Mouse (Mus musculus) heart, adult 9 months (tissue): ENCODE data around the gene Rwdd2a.

ENCODE experiments used
- DNase-seq, 2 experiments: peaks; one replicate each; pipeline ENCODE4 v3.0.0; 2022; ENCODE audit warnings: low spot score in 2 of 2

Rwdd2a gene

GRCm38 (mm10) chr9:86571540-86572135, at the start of gene Rwdd2a, which contains the start of gene Pgm3:
TSS of gene Rwdd2a (plus strand) at chr9:86571991.
TSS of gene Pgm3 (minus strand) at chr9:86571842.
- DNase-seq: peak; percentile 93 to 94

- DNase-seq: no peak
These were observed 49.5 kb upstream of the Rwdd2a start for GRCm38 (mm10) chr9:86522335-86522734.

GRCm38 (mm10) chr9:86525600-86525999, 46.2 kb upstream of the Rwdd2a start:
- peak in 1 of 2 experiments; percentile 7 for DNase-seq

GRCm38 (mm10) chr9:86534071-86534470, 37.7 kb upstream of the Rwdd2a start:
- no peak for DNase-seq

- no peak for DNase-seq
These were observed 28.3 kb upstream of the Rwdd2a start for GRCm38 (mm10) chr9:86543451-86543850.

DNA sequence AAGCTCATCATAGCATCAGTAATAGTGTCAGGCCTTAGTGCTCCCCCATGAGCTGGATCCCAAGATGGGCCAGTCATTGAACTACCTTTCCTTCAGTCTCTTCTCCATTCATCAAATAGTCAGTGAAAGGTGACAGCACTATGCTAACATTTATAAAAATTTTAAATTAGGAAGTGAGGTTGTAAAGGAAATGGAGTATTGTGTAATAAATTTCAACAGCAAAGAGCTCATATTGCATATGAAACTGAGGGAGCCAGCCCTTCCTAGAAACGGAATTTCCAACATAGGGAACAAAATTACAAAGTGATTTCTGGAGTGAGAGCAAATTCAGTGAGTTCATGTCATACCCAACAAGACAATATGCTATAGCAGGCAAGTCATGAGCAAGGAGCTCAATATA, 27.2 kb upstream of the Rwdd2a start:
- no peak for DNase-seq

DNA sequence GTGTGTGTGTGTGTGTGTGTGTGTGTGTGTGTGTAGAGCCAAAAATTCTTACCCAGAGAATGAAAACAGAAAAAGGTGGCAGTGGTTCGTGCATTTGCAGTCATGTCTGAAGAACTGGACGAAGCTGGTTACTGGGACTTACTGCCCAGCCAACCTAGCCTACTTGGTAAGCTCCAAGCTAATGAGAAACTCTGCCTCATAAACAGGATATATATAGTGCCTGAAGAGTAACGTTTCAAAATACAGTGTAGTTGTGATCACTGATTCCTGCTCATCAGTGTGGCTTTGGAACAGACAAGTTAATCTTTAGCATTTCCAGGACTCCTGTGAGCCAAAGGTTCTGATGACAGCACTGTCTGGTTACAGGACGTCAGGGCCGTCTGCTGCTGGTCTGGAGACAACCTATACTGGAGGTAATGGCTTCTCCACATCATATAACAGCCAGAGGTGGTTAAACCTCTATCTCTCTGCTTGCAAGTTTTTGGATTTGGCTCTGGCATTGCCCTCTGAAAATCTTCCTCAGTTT, 22.1 kb upstream of the Rwdd2a start:
- no peak for DNase-seq

DNA sequence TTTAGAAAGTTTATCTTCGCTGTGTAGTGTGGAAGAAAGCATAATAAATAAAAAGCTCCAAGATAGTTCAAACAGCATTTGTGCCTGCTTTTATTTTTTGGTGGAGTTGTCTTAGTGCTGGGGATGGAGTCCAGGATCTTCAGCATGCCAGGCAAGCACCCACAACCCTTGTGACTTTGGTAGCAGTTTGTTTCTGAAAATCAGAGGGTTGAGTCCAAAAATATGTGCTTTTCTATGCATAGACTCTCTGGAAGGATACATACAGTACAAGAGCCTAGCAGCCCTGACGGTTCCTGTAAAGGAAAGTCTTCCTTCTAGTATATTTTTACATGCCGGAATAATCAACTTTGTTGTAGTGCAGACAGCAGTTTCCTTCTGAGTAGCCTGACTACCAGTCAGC, 21.1 kb upstream of the Rwdd2a start:
- no peak for DNase-seq

- DNase-seq: no peak
These were observed 17.9 kb upstream of the Rwdd2a start for GRCm38 (mm10) chr9:86553886-86554285.

GRCm38 (mm10) chr9:86554641-86555040, 17.1 kb upstream of the Rwdd2a start:
- no peak for DNase-seq

DNA sequence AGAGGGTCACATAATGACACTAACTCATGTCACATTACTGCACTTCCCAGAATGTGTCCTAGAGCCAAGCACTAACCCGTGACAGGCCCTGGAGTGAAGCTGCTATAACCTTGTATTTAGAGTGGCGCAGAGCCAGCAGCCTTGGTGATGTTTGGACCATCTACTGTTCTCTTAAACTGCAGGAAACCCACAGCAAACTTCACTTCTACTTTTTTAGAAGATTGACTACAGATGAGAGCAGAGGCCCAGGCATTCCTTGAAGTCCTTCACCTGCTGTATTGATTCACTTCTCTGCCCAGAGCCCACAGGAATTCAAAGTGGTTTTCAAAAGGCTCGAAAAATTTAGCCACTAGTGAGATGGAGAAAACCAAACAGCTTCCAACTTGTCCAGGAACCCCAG, 11.2 kb upstream of the Rwdd2a start:
- no peak for DNase-seq

GRCm38 (mm10) chr9:86569314-86569910, 2.4 kb upstream of the Rwdd2a start:
- DNase-seq: no peak

DNA sequence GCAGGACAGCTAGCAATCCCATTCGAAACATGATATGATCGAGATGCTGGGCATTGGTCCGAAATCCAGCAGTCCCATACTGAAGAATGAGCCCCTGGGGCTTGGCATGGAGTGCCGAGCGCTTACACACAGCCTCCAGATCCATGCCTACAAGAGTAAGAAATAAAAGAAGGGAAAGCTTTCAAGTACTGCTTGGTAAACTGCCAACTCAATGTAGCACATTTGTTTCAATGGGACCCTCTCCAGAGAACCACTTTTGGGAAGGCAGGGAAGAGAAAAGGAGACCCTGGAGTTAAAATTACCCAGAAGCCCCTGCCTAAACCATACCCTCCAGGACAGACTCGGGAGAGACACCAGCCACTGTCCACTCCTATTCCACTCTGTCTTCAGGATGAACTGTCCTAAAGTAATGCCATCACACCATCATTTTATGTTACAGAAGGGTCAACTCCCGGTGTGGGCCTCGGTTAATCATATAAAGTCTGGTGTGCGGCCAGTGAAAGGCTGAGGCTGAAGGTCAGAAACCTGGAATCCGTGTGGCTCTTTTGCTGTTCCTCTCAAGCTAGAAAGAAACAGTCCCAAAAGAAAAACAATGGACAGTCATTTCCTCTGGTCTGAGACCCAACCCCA, 1.4 kb upstream of the Rwdd2a start:
- DNase-seq: no peak

- DNase-seq: no peak
These were observed 845 bp upstream of the Rwdd2a start for GRCm38 (mm10) chr9:86570946-86571345.

GRCm38 (mm10) chr9:86572196-86572595, 405 bp downstream of the Rwdd2a start:
- no peak for DNase-seq

DNA sequence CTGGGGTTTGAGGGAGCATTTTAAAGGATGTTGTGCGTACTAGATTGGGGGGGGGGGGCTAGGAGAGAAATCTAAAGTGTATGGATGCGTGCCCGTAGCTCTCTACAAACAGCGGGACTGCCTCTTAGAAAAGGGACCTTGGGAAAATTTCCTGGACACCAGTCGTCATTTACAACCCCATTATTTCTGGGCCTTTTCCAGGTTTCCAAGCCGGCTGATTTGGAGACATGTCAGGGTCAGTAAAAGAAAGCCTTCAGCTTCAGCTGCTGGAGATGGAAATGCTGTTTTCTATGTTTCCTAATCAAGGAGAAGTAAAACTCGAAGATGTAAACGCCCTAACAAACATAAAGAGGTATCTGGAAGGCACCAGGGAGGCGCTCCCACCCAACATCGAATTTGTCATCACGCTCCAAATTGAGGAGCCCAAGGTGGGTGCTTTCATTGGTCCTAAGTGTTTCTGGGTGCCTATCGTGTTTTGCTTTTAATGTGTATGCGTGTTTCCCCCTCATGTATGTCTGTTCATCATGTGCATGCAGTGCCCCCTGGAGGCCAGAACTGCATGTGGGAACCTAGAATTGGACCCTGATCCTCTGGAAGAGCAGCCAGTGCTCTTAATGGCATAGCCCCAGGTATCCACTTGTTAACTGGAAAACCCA, 973 bp downstream of the Rwdd2a start:
- DNase-seq: peak; percentile 66 to 71

GRCm38 (mm10) chr9:86573616-86574303, 2.0 kb downstream of the Rwdd2a start:
- no peak for DNase-seq

DNA sequence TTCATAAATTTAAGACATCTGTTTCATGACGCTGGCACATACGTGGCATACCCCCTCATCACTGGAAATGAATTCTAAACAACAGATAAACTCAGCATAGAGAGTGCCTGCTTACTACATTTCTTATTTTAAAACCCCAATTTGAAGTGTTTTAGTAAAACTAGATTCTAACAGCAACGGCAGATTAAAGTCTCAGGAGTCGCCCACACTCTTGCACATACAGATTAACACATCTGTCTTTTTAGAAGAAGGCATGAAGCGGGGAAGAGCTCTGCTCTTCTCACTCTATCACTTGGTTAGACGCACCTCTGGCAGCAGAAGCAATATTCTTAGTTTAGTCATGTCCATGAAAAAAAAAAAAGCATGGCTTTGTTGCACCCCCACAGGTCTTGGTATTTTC, 3.4 kb downstream of the Rwdd2a start:
- DNase-seq: no peak

GRCm38 (mm10) chr9:86579657-86580056, 7.9 kb downstream of the Rwdd2a start:
- DNase-seq: no peak

DNA sequence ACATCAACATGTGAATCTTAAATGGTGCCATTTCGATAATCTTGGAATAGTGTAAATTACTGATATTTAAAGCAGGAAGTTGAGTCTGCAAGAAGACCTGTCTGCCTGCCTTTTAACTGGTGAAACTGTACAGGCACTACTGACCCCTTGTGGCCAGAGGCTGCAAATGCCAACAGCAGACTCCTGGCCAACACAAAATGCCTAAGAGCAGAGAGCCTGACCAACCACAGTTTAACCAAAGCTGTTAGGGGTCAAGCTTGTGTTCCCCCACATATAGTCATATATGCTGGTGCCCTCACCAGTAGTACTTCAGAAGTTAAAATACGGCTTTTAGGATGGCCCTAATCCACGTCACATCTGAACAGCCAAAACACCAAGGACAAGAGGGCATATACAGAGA, 11.9 kb downstream of the Rwdd2a start:
- peak; percentile 24 to 63 for DNase-seq

DNA sequence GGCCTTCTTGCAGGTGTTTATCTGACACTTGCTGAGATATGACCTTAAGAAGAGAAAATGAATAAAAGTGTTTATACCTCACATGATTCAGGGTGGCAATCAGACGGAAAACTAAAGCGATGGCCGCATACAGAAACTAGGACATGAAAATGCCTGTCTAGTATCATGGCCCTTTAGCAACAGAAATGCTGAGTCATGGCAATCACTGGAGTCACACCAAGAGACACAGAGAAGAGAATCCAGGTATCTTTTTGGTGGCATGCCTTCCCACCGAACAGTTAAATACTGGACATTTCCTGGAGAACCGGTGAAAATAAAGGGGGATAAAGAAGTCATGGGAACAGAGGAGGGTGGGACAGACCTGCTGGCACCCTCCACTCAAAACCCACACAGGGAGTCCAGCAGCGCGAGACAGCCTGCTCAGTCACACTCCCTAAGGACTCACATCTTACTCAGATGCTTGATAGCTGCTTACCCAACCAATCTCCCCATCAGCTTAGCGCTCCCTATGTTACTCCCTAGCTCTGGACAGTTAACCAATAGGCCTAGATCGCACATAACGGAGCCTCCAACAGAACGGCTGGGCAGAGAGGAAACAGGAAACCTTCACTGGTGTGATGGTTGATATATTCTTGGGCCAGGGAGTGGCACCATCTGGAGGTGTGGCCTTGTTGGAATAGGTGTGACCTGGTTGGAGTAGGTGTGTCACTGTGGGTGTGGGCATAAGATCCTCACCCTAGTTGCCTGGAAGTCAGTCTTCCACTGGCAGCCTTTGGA, 15.4 kb downstream of the Rwdd2a start:
- no peak for DNase-seq
